Mouse (Mus musculus): ENCODE results near the gene Ttll11. TPM values are rescaled to one million over a fixed set of nuclear protein-coding genes. Genes with fewer than 3 reads are reported as not detected.

Gene Ttll11
- polyA plus RNA-seq, 1 experiment: not detected

GRCm38 (mm10) chr2:35977749-35978148 lies 2.0 kb downstream of the Ttll11 start:
- H3K4me3 ChIP-seq (ENCODE audit: insufficient read depth, low read length): 0 out of 2 replicates have a peak overlapping the region, but pooled peaks have one; percentile 80
- TF ChIP-seq POLR2A (IDR thresholded peaks at IDR 0.05; ENCODE audit: borderline replicate concordance, low read depth, low read length): no peak
- no peak for TF ChIP-seq CTCF (IDR thresholded peaks at IDR 0.05; ENCODE audit: low read depth, low read length)
- H3K4me1 ChIP-seq (ENCODE audit: control insufficient read depth, insufficient read depth, low read length): peaks cover 13% of the 10 kb centered on the region
- H3K27ac ChIP-seq (ENCODE audit: insufficient read depth, low read depth, low read length): no peak overlapping the region

- TF ChIP-seq CTCF (IDR thresholded peaks at IDR 0.05; ENCODE audit: low read depth, low read length) (no peak), POLR2A (IDR thresholded peaks at IDR 0.05; ENCODE audit: borderline replicate concordance, low read depth, low read length) (no peak)
- no peak overlapping the region for H3K27ac ChIP-seq (ENCODE audit: insufficient read depth, low read depth, low read length)
- H3K4me1 ChIP-seq (ENCODE audit: control insufficient read depth, insufficient read depth, low read length): peaks cover 1% of the 10 kb centered on the region; the same call in 1 of the 2 replicates
- no peak overlapping the region for H3K4me3 ChIP-seq (ENCODE audit: insufficient read depth, low read length)
These were observed 7.3 kb downstream of the Ttll11 start for GRCm38 (mm10) chr2:35972259-35973001.

GRCm38 (mm10) chr2:35965883-35966513 lies 13.7 kb downstream of the Ttll11 start:
- no peak overlapping the region for H3K27ac ChIP-seq (ENCODE audit: insufficient read depth, low read depth, low read length)
- H3K4me3 ChIP-seq (ENCODE audit: insufficient read depth, low read length): no peak overlapping the region
- TF ChIP-seq POLR2A (IDR thresholded peaks at IDR 0.05; ENCODE audit: borderline replicate concordance, low read depth, low read length) (no peak), CTCF (IDR thresholded peaks at IDR 0.05; ENCODE audit: low read depth, low read length) (no peak)
- no peaks in the 10 kb centered on the region for H3K4me1 ChIP-seq (ENCODE audit: control insufficient read depth, insufficient read depth, low read length)

GRCm38 (mm10) chr2:35963280-35963679 lies 16.4 kb downstream of the Ttll11 start:
- TF ChIP-seq POLR2A (IDR thresholded peaks at IDR 0.05; ENCODE audit: borderline replicate concordance, low read depth, low read length): no peak
- Histone ChIP-seq H3K4me1 (ENCODE audit: control insufficient read depth, insufficient read depth, low read length) (no peaks in the 10 kb centered on the region), H3K27ac (ENCODE audit: insufficient read depth, low read depth, low read length) (no peak overlapping the region), H3K4me3 (ENCODE audit: insufficient read depth, low read length) (no peak overlapping the region)

GRCm38 (mm10) chr2:35961593-35962127 lies 18.1 kb downstream of the Ttll11 start:
- no peak overlapping the region for H3K27ac ChIP-seq (ENCODE audit: insufficient read depth, low read depth, low read length)
- TF ChIP-seq POLR2A (IDR thresholded peaks at IDR 0.05; ENCODE audit: borderline replicate concordance, low read depth, low read length) (no peak), CTCF (IDR thresholded peaks at IDR 0.05; ENCODE audit: low read depth, low read length) (no peak)
- H3K4me3 ChIP-seq (ENCODE audit: insufficient read depth, low read length): no peak overlapping the region
- no peaks in the 10 kb centered on the region for H3K4me1 ChIP-seq (ENCODE audit: control insufficient read depth, insufficient read depth, low read length)

- TF ChIP-seq POLR2A (IDR thresholded peaks at IDR 0.05; ENCODE audit: borderline replicate concordance, low read depth, low read length) (no peak), CTCF (IDR thresholded peaks at IDR 0.05; ENCODE audit: low read depth, low read length) (no peak)
These were observed 22.1 kb downstream of the Ttll11 start for GRCm38 (mm10) chr2:35957471-35958140.

GRCm38 (mm10) chr2:35955211-35955610 lies 24.5 kb downstream of the Ttll11 start:
- Histone ChIP-seq H3K27ac (ENCODE audit: insufficient read depth, low read depth, low read length) (no peak overlapping the region), H3K4me1 (ENCODE audit: control insufficient read depth, insufficient read depth, low read length) (no peaks in the 10 kb centered on the region), H3K4me3 (ENCODE audit: insufficient read depth, low read length) (no peak overlapping the region)
- TF ChIP-seq CTCF (IDR thresholded peaks at IDR 0.05; ENCODE audit: low read depth, low read length) (no peak), POLR2A (IDR thresholded peaks at IDR 0.05; ENCODE audit: borderline replicate concordance, low read depth, low read length) (no peak)

More at GRCm38 (mm10) chr2:35957471-35958140, 22.1 kb downstream of the Ttll11 start:
- no peaks in the 10 kb centered on the region for H3K4me1 ChIP-seq (ENCODE audit: control insufficient read depth, insufficient read depth, low read length)
- no peak overlapping the region for H3K4me3 ChIP-seq (ENCODE audit: insufficient read depth, low read length)
- H3K27ac ChIP-seq (ENCODE audit: insufficient read depth, low read depth, low read length): no peak overlapping the region

GRCm38 (mm10) chr2:35952187-35952958 lies 27.3 kb downstream of the Ttll11 start:
- H3K4me1 ChIP-seq (ENCODE audit: control insufficient read depth, insufficient read depth, low read length): no peaks in the 10 kb centered on the region
- H3K27ac ChIP-seq (ENCODE audit: insufficient read depth, low read depth, low read length): no peak overlapping the region
- no peak for TF ChIP-seq POLR2A (IDR thresholded peaks at IDR 0.05; ENCODE audit: borderline replicate concordance, low read depth, low read length)
- TF ChIP-seq CTCF (IDR thresholded peaks at IDR 0.05; ENCODE audit: low read depth, low read length): no peak
- no peak overlapping the region for H3K4me3 ChIP-seq (ENCODE audit: insufficient read depth, low read length)

- Histone ChIP-seq H3K4me1 (ENCODE audit: control insufficient read depth, insufficient read depth, low read length) (peaks cover 3% of the 10 kb centered on the region; the same call in 1 of the 2 replicates), H3K4me3 (ENCODE audit: insufficient read depth, low read length) (no peak overlapping the region), H3K27ac (ENCODE audit: insufficient read depth, low read depth, low read length) (no peak overlapping the region)
- TF ChIP-seq CTCF (IDR thresholded peaks at IDR 0.05; ENCODE audit: low read depth, low read length): no peak
- no peak for TF ChIP-seq POLR2A (IDR thresholded peaks at IDR 0.05; ENCODE audit: borderline replicate concordance, low read depth, low read length)
These were observed 34.8 kb downstream of the Ttll11 start for GRCm38 (mm10) chr2:35944896-35945295.

Data from bone marrow macrophage, adult 2 months (primary cell).